Mouse (Mus musculus) bone marrow macrophage, adult 2 months (primary cell): ENCODE results near the gene Mrpl23. TPM values are rescaled to one million over a fixed set of nuclear protein-coding genes. Genes with fewer than 3 reads are reported as not detected.

Experiments
- H3K27ac ChIP-seq: 2 replicates; pipeline ENCODE4 v1.5.1; 2012; ENCODE audit warnings: low read depth, low read length; ENCODE audit not compliant: insufficient read depth
- H3K4me1 ChIP-seq: 2 replicates; pipeline ENCODE4 v1.6.1; 2012; ENCODE audit warnings: low read length; ENCODE audit not compliant: control insufficient read depth, insufficient read depth
- H3K4me3 ChIP-seq: 2 replicates; pipeline ENCODE4 v1.5.1; 2012; ENCODE audit warnings: mild to moderate bottlenecking, low read length, moderate library complexity; ENCODE audit not compliant: insufficient read depth
- CTCF ChIP-seq: IDR thresholded peaks from 2 replicates; pipeline ENCODE4 v1.5.1; 2012; ENCODE audit warnings: low read depth, mild to moderate bottlenecking, low read length, moderate library complexity
- POLR2A ChIP-seq: IDR thresholded peaks from 2 replicates; pipeline ENCODE4 v1.6.1; 2012; ENCODE audit warnings: mild to moderate bottlenecking, low read depth, low read length, borderline replicate concordance
- polyA plus RNA-seq: library from polyadenylated mRNA; stranded (reverse); fragments of >200 nt; gene quantifications from 2 replicates; pipeline ENCODE4 v1.2.4, GENCODE M21; 2012; ENCODE audit not compliant: missing spikeins, insufficient read depth, insufficient read length

Mrpl23 gene
- polyA plus RNA-seq = 27.2 and 47.3 TPM in 2 replicates

- Histone ChIP-seq H3K4me1 (peaks cover 14% of the 10 kb centered on the region), H3K27ac (peak within 1 kb of the TSS; percentile 86)
- TF ChIP-seq POLR2A (no peak), CTCF (no peak)
Measured at GRCm38 (mm10) chr7:142532671-142533058, at the start of gene Mrpl23. TSS of gene Mrpl23 (plus strand) at chr7:142532686.

GRCm38 (mm10) chr7:142483136-142483535, 49.4 kb upstream of the Mrpl23 start:
- no peaks in the 10 kb centered on the region for H3K4me1 ChIP-seq
- TF ChIP-seq POLR2A (no peak), CTCF (no peak)
- H3K27ac ChIP-seq = no peak overlapping the region
- H3K4me3 ChIP-seq = no peak overlapping the region

More at GRCm38 (mm10) chr7:142532671-142533058, at the start of gene Mrpl23:
- H3K4me3 ChIP-seq = peak within 1 kb of the TSS; percentile 84

- Histone ChIP-seq H3K4me3 (no peak overlapping the region), H3K27ac (no peak overlapping the region), H3K4me1 (no peaks in the 10 kb centered on the region)
- TF ChIP-seq POLR2A = no peak
- no peak for TF ChIP-seq CTCF
Measured at GRCm38 (mm10) chr7:142484780-142485179, 47.7 kb upstream of the Mrpl23 start.

DNA sequence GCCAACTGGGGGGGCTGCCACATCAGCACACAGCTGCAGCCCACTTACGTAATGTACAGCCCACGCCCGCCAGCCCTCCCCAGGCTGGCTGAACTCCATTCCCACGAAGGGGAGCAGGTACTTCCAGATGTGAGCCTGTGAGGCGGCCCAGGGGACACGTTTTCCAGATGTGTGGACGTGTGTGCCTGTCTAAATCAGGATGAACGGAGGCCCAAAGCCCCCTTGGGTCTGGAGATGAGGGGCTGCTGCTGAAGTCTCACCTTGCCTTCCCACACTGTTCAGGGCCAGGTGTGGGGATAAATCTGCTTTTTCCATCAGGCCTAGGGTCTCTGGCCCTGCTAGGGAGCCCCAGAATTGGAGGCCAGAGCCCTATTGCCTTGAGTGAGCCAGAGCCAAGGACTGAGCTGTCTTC, 45.7 kb upstream of the Mrpl23 start:
- TF ChIP-seq POLR2A (no peak), CTCF (no peak)
- H3K4me1 ChIP-seq = no peaks in the 10 kb centered on the region
- H3K27ac ChIP-seq = no peak overlapping the region
- no peak overlapping the region for H3K4me3 ChIP-seq

DNA sequence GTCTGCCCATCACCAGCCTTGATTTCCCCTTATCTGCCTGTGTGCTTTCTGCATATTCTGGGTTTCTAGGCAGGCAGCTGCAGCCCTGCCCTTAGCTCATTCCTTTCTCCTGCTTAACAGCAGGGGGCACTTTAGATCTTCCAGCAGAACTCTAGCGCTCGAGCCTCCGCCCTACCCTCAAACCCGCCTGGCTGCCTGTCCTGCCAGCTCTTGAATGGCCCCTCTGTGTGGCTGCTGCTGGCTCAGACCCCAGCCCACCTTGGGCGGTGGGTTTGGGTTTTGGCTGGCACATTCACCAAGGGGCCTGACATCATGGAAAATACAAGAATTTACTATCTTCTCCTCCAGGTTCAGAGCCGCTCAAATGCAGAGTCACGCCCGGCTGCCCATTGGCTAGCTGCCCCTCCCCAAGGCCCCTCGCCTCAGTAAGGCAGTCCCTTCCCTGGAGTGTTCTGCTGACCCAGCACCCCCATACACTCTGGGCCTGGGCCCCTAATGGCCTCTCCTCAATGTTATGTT, 45.1 kb upstream of the Mrpl23 start:
- Histone ChIP-seq H3K4me3 (no peak overlapping the region), H3K27ac (no peak overlapping the region), H3K4me1 (no peaks in the 10 kb centered on the region)
- no peak for TF ChIP-seq CTCF
- no peak for TF ChIP-seq POLR2A

GRCm38 (mm10) chr7:142488053-142488452, 44.4 kb upstream of the Mrpl23 start:
- Histone ChIP-seq H3K27ac (no peak overlapping the region), H3K4me1 (no peaks in the 10 kb centered on the region), H3K4me3 (no peak overlapping the region)
- no peak for TF ChIP-seq POLR2A
- TF ChIP-seq CTCF = no peak

DNA sequence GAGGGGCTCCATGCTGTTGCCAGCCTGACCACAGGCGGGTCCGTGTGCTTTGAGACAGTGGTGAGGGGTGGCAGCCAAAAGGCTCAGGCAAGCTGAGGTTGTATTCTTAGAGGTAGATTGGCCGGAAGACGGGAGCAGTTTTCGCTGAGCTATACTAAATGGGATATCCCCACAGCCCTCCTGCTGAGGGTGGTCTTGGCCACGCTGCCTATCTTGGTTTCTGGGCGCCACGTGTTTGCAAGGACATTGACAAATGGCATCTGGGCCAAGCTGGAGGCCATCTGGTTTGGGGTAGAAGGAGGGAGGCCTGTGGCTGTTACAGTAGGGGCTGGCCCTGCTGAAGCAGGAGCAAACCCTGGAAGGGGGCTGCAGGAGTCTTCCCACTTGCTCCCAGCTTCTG, 39.0 kb upstream of the Mrpl23 start:
- TF ChIP-seq CTCF = no peak
- TF ChIP-seq POLR2A = no peak
- Histone ChIP-seq H3K4me3 (no peak overlapping the region), H3K4me1 (no peaks in the 10 kb centered on the region), H3K27ac (no peak overlapping the region)

- Histone ChIP-seq H3K4me1 (no peaks in the 10 kb centered on the region), H3K4me3 (no peak overlapping the region), H3K27ac (no peak overlapping the region)
- no peak for TF ChIP-seq POLR2A
Measured at GRCm38 (mm10) chr7:142496158-142496557, 36.3 kb upstream of the Mrpl23 start.

DNA sequence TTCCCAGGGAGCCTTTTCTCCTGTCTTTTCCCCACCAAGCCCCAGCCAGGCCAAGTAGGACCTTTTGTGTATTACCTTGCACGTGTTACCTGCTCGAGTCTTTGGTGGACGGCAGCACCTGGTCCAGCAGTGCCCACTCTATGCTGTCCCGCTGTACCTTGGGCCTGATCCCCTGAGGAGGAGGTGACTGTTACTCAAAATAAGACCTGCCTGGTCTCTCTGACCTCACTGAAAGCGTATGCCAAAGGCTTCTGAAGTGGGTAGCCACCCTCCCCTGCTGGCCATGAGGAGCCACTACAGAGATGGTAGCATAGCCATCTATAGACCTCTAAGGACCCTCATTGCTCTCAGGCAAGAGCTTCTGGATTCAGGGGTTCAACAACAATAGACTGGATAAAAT, 35.7 kb upstream of the Mrpl23 start:
- Histone ChIP-seq H3K4me1 (no peaks in the 10 kb centered on the region), H3K27ac (no peak overlapping the region), H3K4me3 (no peak overlapping the region)
- TF ChIP-seq POLR2A (no peak), CTCF (no peak; the same call in 1 of the 2 replicates)

GRCm38 (mm10) chr7:142497775-142498174, 34.7 kb upstream of the Mrpl23 start:
- TF ChIP-seq POLR2A (no peak), CTCF (no peak; the same call in 1 of the 2 replicates)
- H3K4me3 ChIP-seq = no peak overlapping the region
- H3K27ac ChIP-seq = no peak overlapping the region

GRCm38 (mm10) chr7:142498575-142498974, 33.9 kb upstream of the Mrpl23 start, which contains the start of gene Tnnt3:
TSS of gene Tnnt3 (plus strand) at chr7:142498836.
- H3K4me1 ChIP-seq = no peaks in the 10 kb centered on the region
- H3K4me3 ChIP-seq = no peak within 1 kb of the TSS
- TF ChIP-seq CTCF = no peak
- no peak for TF ChIP-seq POLR2A
- H3K27ac ChIP-seq = no peak within 1 kb of the TSS

More at GRCm38 (mm10) chr7:142497775-142498174, 34.7 kb upstream of the Mrpl23 start:
- H3K4me1 ChIP-seq = no peaks in the 10 kb centered on the region
